Mouse (Mus musculus): ENCODE data around the gene Tpsab1. TPM values are rescaled to one million over a fixed set of nuclear protein-coding genes. Genes with fewer than 3 reads are reported as not detected.

Gene Tpsab1
- not detected in 2 replicates for polyA plus RNA-seq (2016; fragmentation: Nextera tagmentation; extraction: Ambion mirVana)

- no peaks in the 10 kb centered on the region for H3K36me3 ChIP-seq (replicated peaks)
- 89% methylated on average over 4 of the region's 4 CpGs for WGBS
- H3K9ac ChIP-seq = no peak within 1 kb of the TSS
These were observed at the start of gene Tpsab1 for GRCm38 (mm10) chr17:25345462-25345861. Gene Tpsab1 (minus strand): TSS chr17:25345562.

GRCm38 (mm10) chr17:25394526-25394925 is 49.2 kb upstream of the Tpsab1 start:
- Histone ChIP-seq H3K4me1 (peaks cover 13% of the 10 kb centered on the region), H3K9me3 (no peaks in the 10 kb centered on the region), H3K27me3 (peaks cover 29% of the 10 kb centered on the region), H3K27ac (no peak overlapping the region), H3K4me3 (replicated peaks) (no peak overlapping the region), H3K36me3 (replicated peaks) (peaks cover 9% of the 10 kb centered on the region), H3K9ac (no peak overlapping the region), H3K4me2 (no peak overlapping the region)
- no peak for ATAC-seq (ENCODE audit: low FRiP score)
- WGBS = 84% methylated on average over 4 of the region's 4 CpGs

More at GRCm38 (mm10) chr17:25345462-25345861, at the start of gene Tpsab1:
- 0 out of 2 replicates have a peak, but pooled peaks cover 3% of the 10 kb centered on the region for H3K27me3 ChIP-seq
- ATAC-seq (ENCODE audit: low FRiP score) = no peak
- H3K4me2 ChIP-seq = no peak within 1 kb of the TSS
- no peaks in the 10 kb centered on the region for H3K4me1 ChIP-seq
- no peak within 1 kb of the TSS for H3K4me3 ChIP-seq (replicated peaks)
- no peaks in the 10 kb centered on the region for H3K9me3 ChIP-seq
- H3K27ac ChIP-seq = no peak within 1 kb of the TSS

GRCm38 (mm10) chr17:25374011-25374410 is 28.6 kb upstream of the Tpsab1 start:
- Histone ChIP-seq H3K9ac (no peak overlapping the region), H3K4me1 (no peaks in the 10 kb centered on the region), H3K27me3 (peaks cover 17% of the 10 kb centered on the region; the same call in 1 of the 2 replicates), H3K27ac (no peak overlapping the region), H3K4me3 (replicated peaks) (no peak overlapping the region), H3K36me3 (replicated peaks) (peaks cover 14% of the 10 kb centered on the region; the same call in 1 of the 2 replicates), H3K4me2 (no peak overlapping the region), H3K9me3 (no peaks in the 10 kb centered on the region)
- ATAC-seq (ENCODE audit: low FRiP score) = no peak
- WGBS = 53% methylated on average over 9 of the region's 9 CpGs

GRCm38 (mm10) chr17:25372491-25372890 is 27.1 kb upstream of the Tpsab1 start:
- Histone ChIP-seq H3K4me3 (replicated peaks) (no peak overlapping the region), H3K36me3 (replicated peaks) (peaks cover 14% of the 10 kb centered on the region; the same call in 1 of the 2 replicates), H3K27ac (no peak overlapping the region), H3K9me3 (no peaks in the 10 kb centered on the region), H3K27me3 (peaks cover 17% of the 10 kb centered on the region; the same call in 1 of the 2 replicates), H3K9ac (no peak overlapping the region), H3K4me1 (no peaks in the 10 kb centered on the region), H3K4me2 (no peak overlapping the region)
- WGBS = 87% methylated on average over 8 of the region's 8 CpGs
- ATAC-seq (ENCODE audit: low FRiP score) = no peak

GRCm38 (mm10) chr17:25368973-25369372 is 23.6 kb upstream of the Tpsab1 start, which contains the start of gene Tpsg1:
Gene Tpsg1 (plus strand): TSS chr17:25369273.
- H3K4me3 ChIP-seq (replicated peaks) = no peak within 1 kb of the TSS
- no peaks in the 10 kb centered on the region for H3K9me3 ChIP-seq
- ATAC-seq (ENCODE audit: low FRiP score) = no peak
- H3K9ac ChIP-seq = no peak within 1 kb of the TSS
- no peak within 1 kb of the TSS for H3K27ac ChIP-seq
- H3K27me3 ChIP-seq = peaks cover 21% of the 10 kb centered on the region; the same call in 1 of the 2 replicates
- H3K4me1 ChIP-seq = no peaks in the 10 kb centered on the region
- WGBS = 87% methylated on average over 3 of the region's 3 CpGs
- no peak within 1 kb of the TSS for H3K4me2 ChIP-seq
- no peaks in the 10 kb centered on the region for H3K36me3 ChIP-seq (replicated peaks)

GRCm38 (mm10) chr17:25366005-25366404 is 20.6 kb upstream of the Tpsab1 start, which contains the start of gene Tpsb2:
Gene Tpsb2 (plus strand): TSS chr17:25366305.
- Histone ChIP-seq H3K9ac (no peak within 1 kb of the TSS), H3K4me1 (no peaks in the 10 kb centered on the region), H3K36me3 (replicated peaks) (no peaks in the 10 kb centered on the region), H3K4me2 (no peak within 1 kb of the TSS), H3K27me3 (peaks cover 10% of the 10 kb centered on the region; the same call in 1 of the 2 replicates), H3K4me3 (replicated peaks) (no peak within 1 kb of the TSS), H3K9me3 (no peaks in the 10 kb centered on the region), H3K27ac (no peak within 1 kb of the TSS)
- no peak for ATAC-seq (ENCODE audit: low FRiP score)
- 83% methylated on average over 2 of the region's 2 CpGs for whole genome bisulfite sequencing

- ATAC-seq (ENCODE audit: low FRiP score) = no peak
- H3K4me1 ChIP-seq = no peaks in the 10 kb centered on the region
- peaks cover 9% of the 10 kb centered on the region; the same call in 1 of the 2 replicates for H3K27me3 ChIP-seq
- H3K27ac ChIP-seq = no peak overlapping the region
- no peak overlapping the region for H3K4me2 ChIP-seq
- H3K9ac ChIP-seq = no peak overlapping the region
- no peaks in the 10 kb centered on the region for H3K36me3 ChIP-seq (replicated peaks)
- WGBS = 0% methylated on average over 1 of the region's 1 CpGs
- no peak overlapping the region for H3K4me3 ChIP-seq (replicated peaks)
- no peaks in the 10 kb centered on the region for H3K9me3 ChIP-seq
These were observed 18.4 kb upstream of the Tpsab1 start for GRCm38 (mm10) chr17:25363726-25364125.

GRCm38 (mm10) chr17:25361291-25361690 is 15.9 kb upstream of the Tpsab1 start:
- Histone ChIP-seq H3K4me3 (replicated peaks) (no peak overlapping the region), H3K27me3 (peaks cover 9% of the 10 kb centered on the region; the same call in 1 of the 2 replicates), H3K9me3 (no peaks in the 10 kb centered on the region), H3K27ac (no peak overlapping the region), H3K36me3 (replicated peaks) (no peaks in the 10 kb centered on the region), H3K4me2 (no peak overlapping the region), H3K4me1 (no peaks in the 10 kb centered on the region), H3K9ac (no peak overlapping the region)
- no peak for ATAC-seq (ENCODE audit: low FRiP score)
- WGBS = 79% methylated on average over 2 of the region's 2 CpGs

DNA sequence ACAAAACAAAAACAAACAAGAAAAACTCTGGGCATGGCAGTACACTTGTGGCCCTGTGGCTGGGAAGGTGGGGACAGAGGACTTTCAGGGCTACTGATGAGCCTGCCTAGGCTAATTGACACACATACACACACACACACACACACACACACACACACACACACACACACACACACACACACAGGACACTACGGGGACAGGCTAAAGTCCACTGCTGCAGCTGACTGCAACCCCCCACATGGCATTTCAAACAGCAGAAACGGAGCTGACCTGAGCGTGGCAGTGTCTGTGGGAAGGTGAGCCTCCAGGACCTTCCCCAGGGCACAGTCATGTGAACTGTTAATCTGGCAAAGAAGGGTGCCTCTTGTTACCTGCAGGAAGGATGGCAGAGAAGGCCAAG is 3.9 kb downstream of the Tpsab1 start:
- no peak overlapping the region for H3K9ac ChIP-seq
- no peaks in the 10 kb centered on the region for H3K9me3 ChIP-seq
- H3K4me1 ChIP-seq = no peaks in the 10 kb centered on the region
- no peaks in the 10 kb centered on the region; the same call in 1 of the 2 replicates for H3K27me3 ChIP-seq
- ATAC-seq (ENCODE audit: low FRiP score) = no peak
- H3K36me3 ChIP-seq (replicated peaks) = no peaks in the 10 kb centered on the region
- H3K4me3 ChIP-seq (replicated peaks) = no peak overlapping the region
- no peak overlapping the region for H3K4me2 ChIP-seq
- 56% methylated on average over 3 of the region's 3 CpGs for WGBS
- no peak overlapping the region for H3K27ac ChIP-seq

GRCm38 (mm10) chr17:25340003-25340402 is 5.4 kb downstream of the Tpsab1 start:
- Histone ChIP-seq H3K4me2 (no peak overlapping the region), H3K4me1 (no peaks in the 10 kb centered on the region), H3K36me3 (replicated peaks) (no peaks in the 10 kb centered on the region), H3K9ac (no peak overlapping the region), H3K27ac (no peak overlapping the region), H3K9me3 (no peaks in the 10 kb centered on the region), H3K27me3 (no peaks in the 10 kb centered on the region; the same call in 1 of the 2 replicates), H3K4me3 (replicated peaks) (no peak overlapping the region)
- ATAC-seq (ENCODE audit: low FRiP score) = no peak
- WGBS = 83% methylated on average over 6 of the region's 6 CpGs

- no peak for ATAC-seq (ENCODE audit: low FRiP score)
- no peak overlapping the region for H3K4me3 ChIP-seq (replicated peaks)
These were observed 7.1 kb downstream of the Tpsab1 start for GRCm38 (mm10) chr17:25338218-25338617.

DNA sequence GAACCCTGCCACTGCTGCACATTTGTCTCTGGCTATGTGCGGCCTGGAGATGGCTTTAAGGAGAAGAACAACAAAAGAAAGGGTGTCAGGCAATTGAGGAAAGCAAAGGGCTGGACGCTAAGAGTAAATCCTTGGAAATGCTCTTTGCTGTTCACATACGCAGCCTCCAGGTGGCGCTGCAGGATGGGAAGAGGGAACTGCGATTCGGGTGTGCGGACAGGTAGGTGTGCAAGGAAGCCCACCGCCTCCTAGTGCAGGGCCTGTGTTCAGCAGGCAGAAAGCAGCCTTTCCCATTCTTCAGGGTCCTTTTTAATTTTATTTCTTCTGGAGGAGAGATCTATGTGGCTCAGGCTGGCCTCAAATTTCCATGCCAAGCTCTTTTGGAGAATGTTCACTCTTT is 11.4 kb downstream of the Tpsab1 start:
- H3K9ac ChIP-seq = no peak overlapping the region
- no peak for ATAC-seq (ENCODE audit: low FRiP score)
- no peaks in the 10 kb centered on the region for H3K4me1 ChIP-seq
- no peaks in the 10 kb centered on the region for H3K36me3 ChIP-seq (replicated peaks)
- H3K4me3 ChIP-seq (replicated peaks) = no peak overlapping the region
- WGBS = 2% methylated on average over 8 of the region's 8 CpGs
- no peak overlapping the region for H3K27ac ChIP-seq
- no peak overlapping the region for H3K4me2 ChIP-seq
- H3K27me3 ChIP-seq = peaks cover 33% of the 10 kb centered on the region
- H3K9me3 ChIP-seq = no peaks in the 10 kb centered on the region

More at GRCm38 (mm10) chr17:25338218-25338617, 7.1 kb downstream of the Tpsab1 start:
- H3K4me1 ChIP-seq = no peaks in the 10 kb centered on the region
- H3K36me3 ChIP-seq (replicated peaks) = no peaks in the 10 kb centered on the region
- H3K27me3 ChIP-seq = peaks cover 11% of the 10 kb centered on the region
- H3K27ac ChIP-seq = no peak overlapping the region
- no peaks in the 10 kb centered on the region for H3K9me3 ChIP-seq
- H3K4me2 ChIP-seq = no peak overlapping the region
- 78% methylated on average over 4 of the region's 4 CpGs for WGBS
- H3K9ac ChIP-seq = no peak overlapping the region

- Histone ChIP-seq H3K4me3 (replicated peaks) (no peak overlapping the region), H3K9ac (no peak overlapping the region), H3K9me3 (no peaks in the 10 kb centered on the region), H3K36me3 (replicated peaks) (no peaks in the 10 kb centered on the region), H3K4me1 (no peaks in the 10 kb centered on the region), H3K4me2 (no peak overlapping the region), H3K27ac (no peak overlapping the region), H3K27me3 (peaks cover 40% of the 10 kb centered on the region)
- whole genome bisulfite sequencing = 80% methylated on average over 9 of the region's 9 CpGs
- ATAC-seq (ENCODE audit: low FRiP score) = no peak
These were observed 13.0 kb downstream of the Tpsab1 start for GRCm38 (mm10) chr17:25332321-25332720.

Measured in forebrain, embryonic 12.5 days (tissue).